Comparison of ENCODE assay signal across 12 mouse cellular contexts in the genomic region with DNA sequence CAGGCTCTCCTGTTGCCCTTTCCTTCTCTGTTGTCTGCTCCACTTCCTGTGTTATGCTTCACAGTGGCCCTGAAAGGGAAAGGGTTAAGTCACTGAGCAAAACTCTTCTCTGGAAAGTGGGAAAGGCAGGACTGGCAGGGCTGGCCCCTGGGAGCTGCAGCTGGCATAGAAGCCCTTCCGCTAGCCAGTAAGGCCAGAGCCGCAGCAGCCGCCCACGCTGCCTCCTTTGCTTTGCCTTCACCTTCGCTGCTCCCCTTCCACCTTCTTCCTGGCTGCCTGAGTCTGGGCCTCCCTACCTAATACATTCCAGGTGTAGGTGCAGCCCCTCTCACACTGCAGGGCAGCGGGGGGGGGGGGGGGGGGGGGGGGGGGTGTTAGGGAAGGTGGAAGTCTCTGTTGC. TPM values are rescaled to one million over a fixed set of nuclear protein-coding genes. Genes with fewer than 3 reads are reported as not detected.
DNase-seq lines count a peak whose midpoint lies in the region; ATAC-seq lines count a peak whose summit lies in the region.
"Had no signal": no experiment of that assay in that cellular context is flagged by ENCODE, and none has a peak within 500 bp of the region (broad histone marks: within the 10 kb centered on the region; RNA-seq: fewer than 3 reads in every experiment).

No protein-coding gene starts in this region.

- no peaks in the 10 kb centered on the region for H3K36me3 ChIP-seq in heart, embryonic 12.5 days
- H3K36me3 ChIP-seq in limb, embryonic 15.5 days, result no peaks in the 10 kb centered on the region
- H3K36me3 ChIP-seq: neural tube, embryonic 13.5 days had no signal

- peak overlapping the region; percentile 36 for H3K27ac ChIP-seq in heart, embryonic 12.5 days (ENCODE audit: poor library complexity, severe bottlenecking)
- H3K27ac ChIP-seq in limb, embryonic 15.5 days, result no peak overlapping the region

- H3K4me1 ChIP-seq in heart, embryonic 12.5 days (replicated peaks), result peaks cover 33% of the 10 kb centered on the region
- peaks cover 13% of the 10 kb centered on the region for H3K4me1 ChIP-seq in limb, embryonic 15.5 days

- H3K9ac ChIP-seq in heart, embryonic 12.5 days, result no peak overlapping the region; the same call in 1 of the 2 replicates
- no peak overlapping the region for H3K9ac ChIP-seq in limb, embryonic 15.5 days
- H3K9ac ChIP-seq: neural tube, embryonic 13.5 days had no signal

- no peak overlapping the region for H3K4me3 ChIP-seq in heart, embryonic 12.5 days
- no peak overlapping the region for H3K4me3 ChIP-seq in limb, embryonic 15.5 days
- H3K4me3 ChIP-seq: neural tube, embryonic 13.5 days had no signal

- H3K27me3 ChIP-seq in heart, embryonic 12.5 days (replicated peaks), result no peaks in the 10 kb centered on the region
- H3K27me3 ChIP-seq in limb, embryonic 15.5 days, result peaks cover 3% of the 10 kb centered on the region; the same call in 1 of the 2 replicates
- H3K27me3 ChIP-seq: neural tube, embryonic 13.5 days had no signal

- H3K4me2 ChIP-seq in heart, embryonic 12.5 days, result peak overlapping the region; percentile 31
- peak overlapping the region; percentile 10; the same call in 1 of the 2 replicates for H3K4me2 ChIP-seq in limb, embryonic 15.5 days
- H3K4me2 ChIP-seq: neural tube, embryonic 13.5 days had no signal

- WGBS in heart, embryonic 12.5 days, result 60% methylated on average over 5 of the region's 6 CpGs
- WGBS in limb, embryonic 15.5 days, result 57% methylated on average over 5 of the region's 6 CpGs

- H3K9me3 ChIP-seq in heart, embryonic 12.5 days (replicated peaks), result no peaks in the 10 kb centered on the region
- no peaks in the 10 kb centered on the region for H3K9me3 ChIP-seq in limb, embryonic 15.5 days
- H3K9me3 ChIP-seq: neural tube, embryonic 13.5 days had no signal

- no peak for DNase-seq in heart, postnatal 14 days
- DNase-seq in kidney, postnatal 4 days, result peak; percentile 22 to 46
- no peak for DNase-seq in kidney, adult 9 months
- peak; percentile 18 for DNase-seq in embryo, embryonic 10.5 days (ENCODE audit: low spot score)
- DNase-seq in natural killer cell, adult 2 months (ENCODE audit: low spot score in 2 of 2), result no peak
- DNase-seq: right cerebral cortex, postnatal 25 days; thymus, adult 2 months had no signal

- intact Hi-C loops in heart, postnatal 14 days (cut with DNase I), result no loop called here

- ATAC-seq in heart, embryonic 12.5 days (ENCODE audit: insufficient number of reproducible peaks, low FRiP score), result no peak
- ATAC-seq in limb, embryonic 15.5 days (ENCODE audit: insufficient number of reproducible peaks, low FRiP score, low TSS enrichment, low read depth), result no peak
- ATAC-seq in erythroblast, adult 5-6 weeks (replicated peaks; ENCODE audit: low FRiP score, poor library complexity, severe bottlenecking), result no peak
- ATAC-seq: activated CD4-positive, CD25-positive, alpha-beta regulatory T cell, adult 4 months had no signal

RNA-seq across cellular contexts. Expression of gene Fgd1, which starts 8.5 kb away (rescaled TPM):
- polyA plus RNA-seq in heart, embryonic 12.5 days (2016; fragmentation: Nextera tagmentation; extraction: Ambion mirVana), result 9.3 and 10.1 TPM in 2 replicates
- 10 to 100 TPM; 10.5 to 12.2 TPM for total RNA-seq in heart, postnatal 14 days (2021)
- polyA plus RNA-seq in limb, embryonic 15.5 days (2015; fragmentation: Nextera tagmentation; extraction: Ambion mirVana), result 10.0 and 11.5 TPM in 2 replicates
- total RNA-seq in erythroblast, adult 5-6 weeks (2015; ENCODE audit: low replicate concordance), result not detected in 2 replicates
- 2.6 TPM in 1 of 2 replicates, not detected in the other for total RNA-seq in erythroblast, adult 5-6 weeks (2017; ENCODE audit: low replicate concordance)

RNA-seq across cellular contexts. Expression of gene Gnl3l, which starts 37.4 kb away (rescaled TPM):
- 28.7 and 29.8 TPM in 2 replicates for polyA plus RNA-seq in heart, embryonic 12.5 days (2016; fragmentation: Nextera tagmentation; extraction: Ambion mirVana)
- total RNA-seq in heart, postnatal 14 days (2021), result 10 to 100 TPM; 33.8 to 38.0 TPM
- polyA plus RNA-seq in limb, embryonic 15.5 days (2015; fragmentation: Nextera tagmentation; extraction: Ambion mirVana), result 24.3 and 25.8 TPM in 2 replicates
- 7.7 and 7.9 TPM in 2 replicates for total RNA-seq in erythroblast, adult 5-6 weeks (2015; ENCODE audit: low replicate concordance)
- total RNA-seq in erythroblast, adult 5-6 weeks (2017; ENCODE audit: low replicate concordance), result 13.1 and 16.6 TPM in 2 replicates

RNA-seq across cellular contexts. Expression of gene Tsr2, which starts 41.9 kb away (rescaled TPM):
- 20.8 and 22.1 TPM in 2 replicates for polyA plus RNA-seq in heart, embryonic 12.5 days (2016; fragmentation: Nextera tagmentation; extraction: Ambion mirVana)
- 1 to 10 TPM; 8.9 TPM for total RNA-seq in heart, postnatal 14 days (2021)
- 34.4 and 35.8 TPM in 2 replicates for polyA plus RNA-seq in limb, embryonic 15.5 days (2015; fragmentation: Nextera tagmentation; extraction: Ambion mirVana)
- total RNA-seq in erythroblast, adult 5-6 weeks (2015; ENCODE audit: low replicate concordance), result 0.38 and 1.5 TPM in 2 replicates
- total RNA-seq in erythroblast, adult 5-6 weeks (2017; ENCODE audit: low replicate concordance), result 2.5 and 3.2 TPM in 2 replicates

Comparison
In these comparisons a context has a peak if more than half of its experiments do, and no peak if none do; other contexts are left out.
1. DNase-seq: peak in kidney, postnatal 4 days (2 of 2) and embryo, embryonic 10.5 days (single experiment); none in heart, postnatal 14 days (0 of 2), kidney, adult 9 months (single experiment) and natural killer cell, adult 2 months (0 of 2).